Mouse (Mus musculus): Measurements from ENCODE around the gene Gls.
A peak's percentile ranks its signal among the peaks of the same experiment; 100 is the strongest.

Gene Gls

DNA sequence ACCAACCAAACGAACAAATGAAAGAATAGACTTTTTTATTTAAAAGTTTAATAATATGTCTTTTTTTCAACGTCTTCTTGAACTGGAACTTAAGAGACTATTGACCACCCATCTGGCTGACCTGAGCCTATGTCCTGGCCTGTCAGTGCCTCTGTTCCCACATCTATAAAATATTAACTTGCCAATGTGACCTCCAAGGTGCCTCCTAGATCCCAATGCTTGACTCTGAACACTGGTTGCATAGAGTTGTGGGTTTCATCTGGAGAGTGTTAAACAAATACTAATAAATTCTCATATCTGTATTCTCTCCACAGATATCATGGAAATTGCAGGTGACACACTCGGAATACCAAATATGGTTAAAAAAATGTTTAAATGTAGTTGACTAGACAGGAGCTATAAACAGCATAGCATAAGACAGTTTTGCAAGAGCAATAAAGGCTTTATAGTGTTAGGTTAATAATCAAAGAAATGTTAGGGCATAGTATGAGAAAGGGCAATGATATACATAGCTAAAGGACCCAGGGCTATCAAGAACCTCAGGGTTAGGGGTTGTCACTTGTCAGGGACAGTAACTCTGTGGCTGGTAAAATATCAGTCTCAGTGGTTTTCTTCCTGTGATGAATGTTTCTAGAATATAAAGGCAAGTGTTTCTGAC is 16.0 kb upstream of the Gls start:
- no peak for DNase-seq (ENCODE audit: low read depth, low spot score)

- DNase-seq (ENCODE audit: low read depth, low spot score) = no peak
Measured at GRCm38 (mm10) chr1:52242270-52242669, 9.2 kb upstream of the Gls start.

DNA sequence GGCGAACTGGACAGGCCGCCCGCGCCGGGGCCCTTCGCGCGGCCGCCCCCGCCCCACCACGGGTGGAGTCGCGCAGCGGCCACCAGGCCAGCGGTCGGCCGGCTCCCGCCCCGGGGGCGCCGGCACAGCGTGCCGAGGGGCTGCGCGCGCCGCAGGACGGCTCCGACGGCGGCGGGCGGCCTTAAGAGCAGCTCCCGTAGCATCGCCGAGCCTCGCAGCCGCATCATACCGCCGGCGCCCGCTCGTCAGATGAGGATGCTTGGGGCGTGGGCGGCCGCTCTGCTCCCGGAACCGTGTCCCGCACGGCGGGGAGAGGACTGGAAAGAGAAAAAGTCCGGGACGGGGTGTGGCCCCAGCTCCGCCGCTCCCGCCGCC is 279 bp downstream of the Gls start:
- DNase-seq (ENCODE audit: low read depth, low spot score) = no peak

DNA sequence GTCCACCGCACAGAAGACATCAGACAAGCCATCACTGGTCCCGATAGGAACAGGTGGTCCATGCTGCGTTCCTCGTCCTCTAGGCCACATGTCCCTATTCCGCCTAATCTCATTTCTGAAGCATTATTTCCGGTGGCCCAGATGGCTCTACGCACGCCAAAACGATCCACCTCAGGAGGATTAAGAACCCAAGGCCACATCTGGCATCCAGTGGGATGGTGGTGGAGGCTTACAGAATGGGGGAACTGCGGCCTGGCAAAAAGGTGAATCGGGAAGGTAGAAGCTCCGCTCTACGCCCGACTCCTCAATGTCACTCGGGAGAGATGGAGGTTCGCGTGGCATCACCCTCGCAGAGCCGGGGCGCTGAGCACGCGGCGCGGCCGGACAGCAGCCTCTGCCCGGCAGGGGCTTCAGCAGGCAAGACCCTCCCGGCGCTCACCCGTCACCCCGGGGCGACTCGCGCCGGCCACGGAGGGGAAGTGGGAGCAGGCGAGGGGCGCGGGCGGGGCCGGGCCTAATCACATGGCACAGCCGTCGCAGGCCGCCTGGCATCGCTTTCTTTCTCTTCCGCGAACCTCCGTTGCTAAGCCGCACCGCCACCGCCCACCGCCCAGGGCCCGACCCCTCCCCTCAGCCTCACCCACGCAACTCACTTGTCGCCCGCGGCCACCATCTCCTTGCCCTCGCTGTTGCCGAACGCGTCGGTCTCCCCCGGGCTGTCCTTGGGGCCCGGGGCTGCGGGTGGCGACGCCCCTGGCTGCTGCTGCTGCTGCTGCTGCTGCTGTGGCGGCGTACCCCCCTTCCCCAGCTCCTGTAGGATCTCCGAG is 880 bp downstream of the Gls start:
- DNase-seq (ENCODE audit: low read depth, low spot score) = peak; percentile 25

DNA sequence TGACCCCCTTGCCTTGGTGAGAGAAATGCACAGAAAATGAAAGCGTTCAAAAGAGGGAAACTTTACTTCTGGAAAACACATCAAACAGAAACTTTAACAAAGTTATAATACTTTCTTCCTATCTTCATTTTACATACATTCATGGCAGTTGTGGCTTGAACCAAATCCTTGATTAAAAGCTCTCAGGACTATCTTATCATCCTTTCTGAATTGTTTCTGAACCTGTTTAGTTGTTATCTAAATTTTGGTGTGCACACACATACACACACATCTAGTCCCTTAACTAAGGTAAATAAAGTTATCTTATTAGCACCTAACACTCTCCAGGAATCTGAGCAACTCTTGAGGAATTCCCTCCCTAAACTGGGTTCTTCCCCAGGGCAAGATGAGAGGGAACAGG is 2.6 kb downstream of the Gls start:
- no peak for DNase-seq (ENCODE audit: low read depth, low spot score)

- no peak for DNase-seq (ENCODE audit: low read depth, low spot score)
Measured at GRCm38 (mm10) chr1:52228178-52228577, 4.9 kb downstream of the Gls start.

DNA sequence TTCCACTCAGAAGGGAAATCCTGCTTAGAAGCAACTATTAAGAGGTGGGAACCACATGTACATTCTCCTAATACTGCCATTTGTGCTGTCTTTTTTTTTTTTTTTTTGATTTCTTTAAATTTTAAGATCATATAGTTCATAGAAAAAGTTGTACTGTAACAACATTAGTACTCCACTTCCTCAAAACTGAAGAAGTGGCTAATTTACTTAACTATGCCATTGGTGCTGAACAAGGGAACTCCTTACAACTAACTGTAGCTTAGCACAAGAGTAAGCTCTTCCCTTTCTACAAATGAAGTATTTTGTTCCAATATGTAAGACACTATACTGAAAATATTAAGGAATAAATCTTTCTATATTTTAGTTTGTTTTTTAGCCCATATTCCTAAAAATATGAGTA is 6.6 kb downstream of the Gls start:
- DNase-seq (ENCODE audit: low read depth, low spot score) = no peak

DNA sequence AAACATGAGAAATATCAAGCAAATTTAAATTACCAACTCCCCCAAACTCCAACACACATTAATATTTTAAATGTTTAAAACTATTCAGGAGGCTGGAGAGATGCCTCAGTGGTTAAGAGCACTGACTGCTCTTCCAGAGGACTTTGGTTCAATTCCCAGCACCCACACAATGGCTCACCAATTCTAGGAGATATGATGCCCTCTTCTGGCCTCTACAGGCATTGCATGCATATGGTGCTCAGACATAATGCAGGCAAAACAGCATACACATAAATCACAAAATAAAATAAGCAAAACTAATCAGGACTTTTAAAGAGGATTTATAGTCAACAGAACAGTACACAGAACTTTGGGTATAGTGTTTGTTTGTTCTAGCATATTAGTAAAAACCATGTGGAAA is 16.3 kb downstream of the Gls start:
- DNase-seq (ENCODE audit: low read depth, low spot score) = no peak

DNA sequence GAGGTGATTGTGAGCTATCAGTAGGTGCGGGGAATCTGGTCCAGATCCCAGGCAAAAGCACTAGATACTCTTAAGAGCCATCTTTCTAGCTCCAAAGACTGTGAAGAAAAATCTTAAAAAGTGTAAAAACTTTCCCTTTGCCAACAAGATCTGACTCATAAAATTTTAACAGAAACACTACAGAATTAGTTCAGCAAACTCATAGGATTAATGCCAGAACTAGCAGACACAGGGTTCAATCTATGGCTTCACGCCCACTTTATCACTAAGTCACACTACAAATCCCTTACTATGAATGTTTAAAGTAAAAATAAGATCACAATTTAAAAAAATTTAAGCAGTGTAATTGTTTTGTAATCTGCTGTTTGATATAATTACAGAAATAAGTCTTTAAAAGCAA is 50.0 kb downstream of the Gls start:
- no peak for DNase-seq (ENCODE audit: low read depth, low spot score)

- DNase-seq (ENCODE audit: low read depth, low spot score) = peak; percentile 26
Measured at GRCm38 (mm10) chr1:52181994-52182393, 51.0 kb downstream of the Gls start.

DNA sequence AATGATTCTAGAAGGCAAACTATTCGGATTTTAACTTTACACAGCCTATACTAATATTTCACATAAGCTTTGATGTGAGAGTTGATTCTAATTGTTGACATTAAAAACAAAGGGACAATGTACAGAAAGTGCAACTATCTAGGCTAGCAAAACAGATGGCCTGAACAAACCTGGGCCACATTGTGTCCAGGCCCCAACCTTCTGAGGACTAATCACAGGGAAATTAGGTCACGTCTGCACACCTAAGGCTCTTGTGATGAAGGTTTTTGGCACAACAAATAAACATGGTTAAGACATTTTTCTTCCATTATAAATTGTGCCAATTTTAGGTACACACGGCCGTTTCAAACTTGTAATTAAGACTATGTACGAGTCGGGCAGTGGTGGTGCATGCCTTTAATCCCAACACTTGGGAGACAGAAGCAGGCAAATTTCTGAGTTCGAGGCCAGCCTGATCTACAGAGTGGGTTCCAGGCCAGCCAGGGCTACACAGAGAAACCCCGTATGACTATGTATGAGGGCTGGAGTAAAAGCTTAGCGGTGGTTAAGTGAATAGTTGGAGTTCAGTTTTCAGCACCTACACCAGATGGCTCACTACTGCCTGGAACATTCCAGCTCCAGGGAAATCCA is 53.0 kb downstream of the Gls start:
- no peak for DNase-seq (ENCODE audit: low read depth, low spot score)

DNA sequence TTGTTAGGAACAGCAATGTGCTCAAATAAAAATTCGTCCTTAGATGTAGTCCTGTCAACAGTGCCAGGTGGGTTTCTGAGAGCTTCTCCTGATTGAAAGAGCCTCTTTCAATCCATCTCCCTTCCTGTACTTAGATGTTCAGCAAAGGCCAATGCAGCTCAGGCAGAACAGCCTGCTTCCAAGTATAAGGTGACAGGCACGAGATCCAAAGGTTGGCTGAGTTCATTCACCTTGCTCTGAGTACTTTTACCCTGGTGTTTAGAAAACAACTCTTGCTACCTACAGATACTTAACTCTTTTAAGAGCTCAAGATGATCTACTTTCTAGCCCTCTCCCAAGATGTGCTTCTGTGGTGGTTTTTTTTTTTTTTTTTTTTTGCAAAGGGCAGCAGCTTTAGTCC is 56.0 kb downstream of the Gls start:
- no peak for DNase-seq (ENCODE audit: low read depth, low spot score)

- DNase-seq (ENCODE audit: low read depth, low spot score) = no peak
Measured at GRCm38 (mm10) chr1:52175983-52176382, 57.0 kb downstream of the Gls start.

DNA sequence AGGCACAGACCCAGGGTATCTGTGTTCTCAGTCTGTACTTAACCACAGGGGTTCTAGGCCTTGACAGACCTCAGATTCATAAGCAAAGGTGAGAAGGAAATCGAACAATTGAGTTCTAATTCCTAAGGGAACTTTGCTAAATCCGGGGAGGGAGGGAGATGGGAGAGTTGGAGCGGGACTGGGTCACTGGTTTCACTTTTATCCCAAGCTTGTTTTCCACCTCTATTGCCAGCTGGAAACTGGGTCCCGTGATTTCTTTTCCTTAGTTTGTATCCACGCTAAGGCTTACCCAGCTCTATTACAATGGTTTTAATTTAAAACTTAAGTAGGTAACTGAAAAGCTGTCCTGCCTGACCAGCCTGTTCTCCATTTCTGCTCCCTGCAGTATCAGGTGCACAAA is 57.7 kb downstream of the Gls start:
- DNase-seq (ENCODE audit: low read depth, low spot score) = no peak

DNA sequence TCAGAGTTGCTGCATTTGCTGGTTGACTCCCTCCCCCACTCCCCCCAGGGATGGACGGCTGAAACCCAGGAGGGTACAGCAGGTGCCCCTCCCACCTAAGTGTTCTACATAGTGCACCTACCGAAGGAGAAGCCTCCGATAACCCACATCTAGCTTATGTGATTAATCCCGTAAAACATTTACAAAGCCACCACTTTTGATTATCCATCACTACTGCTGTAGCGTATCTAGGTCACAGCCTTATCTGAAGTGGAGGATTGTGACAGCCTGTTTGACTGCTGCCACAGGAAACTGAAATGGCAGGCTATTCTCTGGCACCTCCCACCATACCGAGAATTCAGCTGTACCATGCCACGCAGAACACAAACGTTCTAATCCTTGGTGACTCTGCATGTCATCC is 61.8 kb downstream of the Gls start:
- no peak for DNase-seq (ENCODE audit: low read depth, low spot score)

DNA sequence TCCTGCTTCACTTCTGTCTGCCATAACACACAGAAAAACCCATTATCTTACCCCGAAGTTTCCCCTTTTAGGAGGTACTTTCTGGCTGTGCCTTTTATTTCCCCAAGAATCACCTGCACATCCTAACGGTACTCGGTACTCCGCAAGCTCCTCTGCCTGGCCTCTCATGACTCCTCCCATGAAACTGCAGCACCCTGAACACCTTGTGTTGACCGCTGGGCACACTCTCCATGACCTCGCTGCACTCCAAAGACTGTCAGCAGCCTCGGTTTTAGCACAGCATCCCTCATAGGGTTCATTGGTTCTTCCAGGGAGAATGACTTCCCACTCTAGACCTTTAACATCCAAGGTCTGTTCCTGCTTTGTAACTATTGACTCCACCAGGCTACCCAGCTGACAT is 62.3 kb downstream of the Gls start:
- no peak for DNase-seq (ENCODE audit: low read depth, low spot score)

- DNase-seq (ENCODE audit: low read depth, low spot score) = no peak
Measured at GRCm38 (mm10) chr1:52170057-52170456, 63.0 kb downstream of the Gls start.

GRCm38 (mm10) chr1:52166652-52167220 is 66.3 kb downstream of the Gls start:
- DNase-seq (ENCODE audit: low read depth, low spot score) = peak; percentile 38

- DNase-seq (ENCODE audit: low read depth, low spot score) = no peak
Measured at GRCm38 (mm10) chr1:52163707-52164457, 69.2 kb downstream of the Gls start.

DNA sequence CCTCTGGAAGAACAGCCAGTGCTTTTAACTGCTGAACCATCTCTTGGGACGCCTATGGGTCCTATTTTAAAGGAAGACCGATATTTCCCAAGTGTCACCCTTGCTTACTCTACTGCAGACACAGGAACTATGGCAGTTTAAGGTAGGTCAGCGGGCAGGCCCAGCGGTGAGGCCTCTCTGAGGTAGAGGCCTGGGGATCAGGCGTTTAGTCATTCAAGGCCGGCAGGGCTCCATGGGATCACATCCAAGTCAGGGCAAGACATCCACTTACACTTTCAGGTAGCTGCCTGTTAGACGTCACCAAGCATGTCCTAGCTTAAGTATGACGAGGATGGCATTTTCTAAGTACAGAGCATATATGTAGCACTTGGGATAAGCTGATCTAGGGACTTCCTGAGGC is 71.9 kb downstream of the Gls start:
- DNase-seq (ENCODE audit: low read depth, low spot score) = no peak

GRCm38 (mm10) chr1:52158490-52159381 is 74.3 kb downstream of the Gls start:
- DNase-seq (ENCODE audit: low read depth, low spot score) = peak; percentile 67

Data from skeletal muscle tissue, adult 2 months (tissue).